Mouse (Mus musculus): ENCODE data around the gene Mgst2.

- TF ChIP-seq CTCF (IDR thresholded peaks at IDR 0.05; ENCODE audit: low read depth) (peak; percentile 91), EP300 (IDR thresholded peaks at IDR 0.05; ENCODE audit: low read depth) (no peak)
These were observed 12.0 kb upstream of the Mgst2 start for GRCm38 (mm10) chr3:51648037-51648664.

Measured in heart, postnatal 0 days (tissue).